Mouse (Mus musculus) left cerebral cortex, adult 8-10 months (tissue): ENCODE results near the gene Mrps10. TPM values are rescaled to one million over a fixed set of nuclear protein-coding genes. Genes with fewer than 3 reads are reported as not detected.
"Not testable (repeated sequence)": the region's sequence is repeated elsewhere in the genome, so short reads cannot be mapped to it uniquely, and the experiment has no call there.

Experiments used
- DNase-seq, 2 experiments: peaks; one replicate each; pipeline ENCODE4 v3.0.0; 2022; ENCODE audit warnings: low spot score in 2 of 2
- total RNA-seq, 4 experiments: library from RNA; stranded (reverse); gene quantifications; 2 replicates each; pipeline ENCODE4 v1.2.4; 2022

Gene Mrps10
- 10 to 100 TPM; 27.5 to 39.5 (median 27.8) TPM for total RNA-seq

GRCm38 (mm10) chr17:47368401-47369086, at the start of gene Mrps10:
TSS of gene Mrps10 (plus strand) at chr17:47368887.
- peak; percentile 69 to 83 for DNase-seq

DNA sequence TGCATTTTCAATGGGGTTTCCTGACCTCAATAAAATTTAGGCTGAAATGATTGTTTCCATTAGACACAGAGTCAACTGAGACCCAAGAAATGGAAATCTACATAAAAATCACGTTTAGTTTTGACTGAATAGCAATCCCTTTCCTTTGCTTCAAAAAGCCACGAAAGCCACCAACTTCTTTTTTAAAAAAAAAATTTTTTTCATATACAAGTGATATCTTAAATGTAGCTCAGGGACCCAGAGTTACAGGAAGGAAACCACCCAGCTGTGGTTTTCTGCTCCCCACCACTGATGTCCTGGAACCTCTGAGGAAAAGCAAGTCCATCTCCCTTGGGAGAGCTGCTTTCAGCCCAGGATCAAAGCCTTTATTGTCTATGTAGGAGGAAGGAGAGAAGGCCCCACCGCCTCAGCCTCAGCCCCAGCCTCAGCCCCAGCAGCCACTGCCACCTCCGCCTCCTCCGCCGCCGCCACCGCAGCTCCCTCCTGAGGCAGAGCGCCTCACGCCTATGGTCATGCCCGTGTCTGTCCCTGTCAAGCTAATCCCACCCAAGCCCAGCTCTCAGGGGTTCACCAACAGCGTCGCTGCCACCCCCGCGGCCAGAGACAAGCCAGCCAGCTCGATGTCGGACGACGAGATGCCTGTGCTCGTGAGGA, 49.6 kb upstream of the Mrps10 start:
- no peak for DNase-seq

DNA sequence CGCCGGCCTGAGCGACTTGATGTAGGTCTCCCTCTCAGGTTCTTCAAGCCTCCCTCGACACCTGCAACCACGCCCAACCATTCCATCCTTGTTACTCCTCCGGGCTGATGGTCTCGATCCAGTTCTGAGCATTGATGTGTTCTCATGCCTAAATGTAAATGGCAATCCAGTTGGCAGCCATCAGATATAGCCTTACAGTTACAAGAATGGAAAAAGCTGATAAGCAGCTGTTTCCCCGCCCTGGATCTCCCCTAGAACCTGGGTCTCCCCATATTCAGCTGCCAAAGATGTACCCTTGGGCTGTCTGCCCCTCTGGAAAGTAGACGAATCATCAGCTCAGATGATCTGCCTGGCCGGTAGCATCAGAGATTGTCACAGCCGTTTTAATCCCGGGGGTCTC, 48.9 kb upstream of the Mrps10 start:
- no peak for DNase-seq

DNA sequence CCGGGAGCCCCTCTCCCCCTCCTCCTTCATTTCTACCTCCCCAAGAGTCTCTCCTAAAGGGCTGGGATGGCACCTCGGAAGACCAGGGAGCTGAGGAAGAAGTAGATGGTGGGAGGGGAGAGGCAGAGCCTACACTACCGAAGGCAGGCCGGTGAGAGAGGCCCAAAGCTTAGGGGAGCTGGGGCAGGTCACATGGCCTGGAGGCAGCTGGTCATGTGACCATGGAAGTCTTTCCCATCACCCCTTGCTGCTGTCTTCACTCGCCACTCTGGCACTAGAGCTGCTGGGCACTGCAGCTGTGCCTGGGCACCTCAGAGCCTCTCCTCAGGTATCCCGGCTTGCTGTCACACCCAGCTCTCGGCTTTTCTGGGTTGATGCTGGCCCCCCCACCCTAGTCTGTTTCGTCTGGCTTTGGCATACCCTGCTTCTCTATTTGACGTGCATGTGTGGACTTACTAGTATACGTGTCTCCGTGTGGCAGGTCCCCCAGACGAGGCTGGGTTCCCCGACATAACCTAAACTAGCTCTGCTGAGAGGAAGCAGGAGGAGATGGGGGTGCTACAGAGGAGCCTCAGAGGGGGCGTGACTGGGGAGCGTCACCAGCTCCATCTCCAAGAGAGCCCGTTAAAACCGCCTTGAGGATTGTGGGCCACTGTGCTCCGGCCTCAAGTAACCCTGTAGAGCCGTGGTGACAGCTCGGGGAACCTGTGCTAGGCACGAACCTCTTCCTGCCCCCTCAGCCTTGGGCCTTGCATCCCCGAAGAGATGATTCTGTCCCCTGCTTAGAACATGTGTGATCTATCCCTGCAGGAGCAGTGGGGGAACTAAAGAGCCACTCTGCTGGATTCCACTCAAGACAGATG, 46.3 kb upstream of the Mrps10 start:
- DNase-seq, result no peak

- no peak for DNase-seq
Observed at GRCm38 (mm10) chr17:47322991-47323295, 45.7 kb upstream of the Mrps10 start.

DNA sequence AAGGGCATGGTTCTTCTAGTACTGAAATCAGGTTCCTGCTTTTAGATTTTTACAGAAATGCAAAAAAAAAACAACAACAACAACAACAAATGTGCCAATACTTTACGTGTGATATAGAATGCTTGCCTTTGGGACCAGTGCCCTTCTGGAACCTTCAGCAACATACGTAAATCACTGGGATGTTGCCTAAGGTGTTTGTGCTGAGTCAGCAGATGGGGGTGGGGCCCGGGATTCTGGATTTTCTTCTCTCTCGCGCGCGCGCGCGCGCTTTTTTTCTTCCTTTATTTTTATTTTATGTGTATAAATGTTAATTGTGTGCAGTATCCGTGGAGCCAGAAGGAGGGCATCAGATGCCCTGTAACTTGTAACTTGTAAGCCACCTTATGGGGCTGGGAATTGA, 41.1 kb upstream of the Mrps10 start:
- DNase-seq, result no peak

DNA sequence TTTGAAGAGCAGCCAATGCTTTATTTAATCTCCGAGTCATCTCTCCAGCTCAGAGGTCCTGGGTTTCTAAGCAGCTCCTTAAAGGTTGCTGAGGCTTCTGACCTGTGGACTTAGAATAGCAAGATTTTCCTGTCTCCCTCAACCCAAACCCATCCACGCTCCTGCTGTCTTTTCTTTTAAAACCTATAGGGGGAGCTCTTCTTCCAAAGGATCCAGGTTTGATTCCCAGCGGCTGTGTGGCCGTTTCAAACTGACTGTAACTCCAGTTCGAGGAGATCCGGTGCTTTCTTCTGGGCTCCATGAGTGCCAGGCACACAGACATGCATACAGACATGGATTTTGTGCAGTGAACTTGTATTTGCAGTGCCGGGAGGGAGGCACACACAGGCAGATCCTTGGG, 40.7 kb upstream of the Mrps10 start:
- no peak for DNase-seq

GRCm38 (mm10) chr17:47328552-47329343, 39.9 kb upstream of the Mrps10 start:
- DNase-seq, result no peak

GRCm38 (mm10) chr17:47330616-47331015, 38.1 kb upstream of the Mrps10 start:
- DNase-seq, result no peak

GRCm38 (mm10) chr17:47332001-47332611, 36.6 kb upstream of the Mrps10 start:
- DNase-seq, result peak; percentile 25 to 41

GRCm38 (mm10) chr17:47332664-47333063, 36.0 kb upstream of the Mrps10 start:
- not testable (repeated sequence) for DNase-seq

DNA sequence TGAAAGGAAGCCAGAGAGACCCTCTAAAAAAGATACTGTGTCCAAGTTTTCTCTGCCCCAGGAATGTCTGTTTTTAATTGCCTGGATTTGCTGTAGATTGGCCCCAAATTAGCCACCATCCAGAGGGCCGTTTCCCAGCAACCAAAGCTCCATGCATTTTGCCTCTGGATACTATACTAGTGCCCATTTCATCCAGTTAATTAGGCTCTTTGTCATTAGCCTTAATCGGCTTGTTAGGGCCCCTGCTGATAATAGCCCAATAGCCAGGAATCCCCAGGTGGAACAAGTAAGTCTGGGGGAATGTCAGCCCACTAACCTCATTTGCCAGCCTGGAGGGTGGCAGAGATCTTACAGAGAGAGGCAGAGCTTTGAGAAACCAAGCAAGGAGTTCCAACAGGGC, 35.3 kb upstream of the Mrps10 start:
- no peak for DNase-seq

- no peak for DNase-seq
Observed at GRCm38 (mm10) chr17:47343121-47343520, 25.6 kb upstream of the Mrps10 start.

DNA sequence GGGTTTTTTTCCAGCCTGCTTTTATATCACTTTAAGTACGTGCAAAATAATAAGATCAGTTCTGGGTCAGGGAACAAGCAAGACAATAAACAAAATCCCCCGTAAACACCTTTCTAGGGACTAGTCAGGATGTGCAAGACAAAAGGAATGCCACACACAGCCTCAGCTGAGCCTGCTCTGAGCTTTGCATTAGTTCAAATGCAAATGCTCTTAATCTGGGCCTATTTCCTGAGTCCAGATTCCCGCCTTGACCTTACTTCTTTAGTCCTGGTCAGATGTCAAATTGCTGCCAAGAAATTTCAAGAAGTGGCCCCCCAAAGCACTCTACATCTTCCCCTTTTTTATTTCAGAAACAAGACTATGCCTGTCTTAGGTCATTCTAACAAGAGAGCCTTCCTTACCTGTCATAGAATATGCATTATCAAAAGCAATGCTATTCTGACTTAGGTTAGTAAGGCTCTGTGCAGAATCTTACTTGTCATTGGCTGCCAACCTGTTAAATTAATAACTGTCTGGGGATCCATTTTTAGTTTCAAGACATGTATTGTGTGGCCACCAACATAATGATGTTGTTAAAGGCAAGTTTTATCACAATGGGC, 18.9 kb upstream of the Mrps10 start:
- no peak for DNase-seq

DNA sequence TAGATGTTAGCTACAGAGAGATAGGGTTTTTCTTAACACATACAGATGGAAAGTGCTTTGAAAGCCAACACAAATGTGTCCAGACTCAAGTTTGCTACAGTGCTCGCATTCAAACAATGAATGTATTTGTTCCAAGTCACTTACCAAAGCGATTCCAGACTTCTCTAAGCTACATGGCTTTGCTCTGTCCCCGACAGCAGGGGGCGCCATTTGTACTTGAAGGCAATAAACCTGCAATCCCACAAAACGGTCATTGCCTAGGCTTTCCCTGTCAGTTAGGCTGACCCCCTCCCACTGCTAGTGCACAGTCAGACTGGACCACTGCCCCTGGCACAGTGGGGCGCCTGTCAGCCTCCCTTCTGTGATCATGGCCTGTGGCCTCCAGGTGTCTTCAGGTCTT, 8.7 kb upstream of the Mrps10 start:
- DNase-seq, result peak in 1 of 2 experiments; percentile 25

- DNase-seq, result no peak
Observed at GRCm38 (mm10) chr17:47361343-47361742, 7.3 kb upstream of the Mrps10 start.

DNA sequence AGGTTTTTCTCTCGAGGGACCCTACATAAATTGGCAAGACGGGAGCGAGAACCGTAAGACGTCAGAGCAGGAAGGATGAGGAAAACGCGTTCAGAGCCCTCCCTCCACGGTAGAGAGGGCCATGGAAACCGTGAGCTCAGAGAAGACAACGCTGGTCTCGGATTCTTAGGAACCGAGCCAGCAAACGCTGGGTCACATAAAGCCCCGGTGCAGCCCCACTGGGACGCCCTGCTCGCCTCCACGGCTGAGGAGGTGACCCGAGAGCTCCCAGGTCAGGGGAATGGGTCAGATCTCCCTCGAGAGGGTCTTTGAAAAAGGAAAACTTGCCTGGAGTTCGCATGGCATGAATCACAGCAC, 378 bp downstream of the Mrps10 start:
- no peak for DNase-seq

GRCm38 (mm10) chr17:47371451-47371850, 2.8 kb downstream of the Mrps10 start:
- no peak for DNase-seq

DNA sequence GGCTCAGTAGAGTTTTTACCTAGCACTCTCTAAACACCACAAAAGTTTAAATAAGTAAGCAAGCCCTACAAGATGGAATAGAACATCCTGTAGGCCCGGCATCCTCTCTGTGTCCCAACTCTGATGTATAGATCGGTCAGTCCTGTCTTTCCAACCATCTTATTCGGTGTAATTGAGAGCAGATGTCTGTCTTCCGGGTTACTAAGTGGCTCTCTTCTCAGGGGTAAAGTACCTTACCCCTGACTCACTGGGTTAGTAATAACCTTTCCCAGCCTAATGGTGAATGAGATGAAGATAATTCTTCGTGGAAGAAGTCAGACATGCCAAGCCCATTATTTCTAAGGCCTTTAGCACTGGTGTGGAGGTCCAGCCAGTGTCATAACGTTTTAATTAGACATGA, 5.3 kb downstream of the Mrps10 start:
- no peak for DNase-seq

GRCm38 (mm10) chr17:47376779-47377280, 8.1 kb downstream of the Mrps10 start:
- no peak for DNase-seq

- DNase-seq, result no peak
Observed at GRCm38 (mm10) chr17:47378133-47378532, 9.4 kb downstream of the Mrps10 start.
